Mouse (Mus musculus) cerebellum, adult 2 months (tissue): Measurements from ENCODE around the gene Kcnj4.

Experiments
- CTCF ChIP-seq: fragments of 200-500 bp; IDR thresholded peaks from 2 replicates; pipeline ENCODE4 v1.5.1; 2011; ENCODE audit warnings: low read depth, mild to moderate bottlenecking, control low read depth, low read length, moderate library complexity, borderline replicate concordance; ENCODE audit not compliant: insufficient read depth
- POLR2A ChIP-seq: fragments of 200-500 bp; IDR thresholded peaks from 2 replicates; pipeline ENCODE4 v1.6.1; 2011; ENCODE audit warnings: low read length, control low read depth, borderline replicate concordance; ENCODE audit not compliant: insufficient read depth

DNA sequence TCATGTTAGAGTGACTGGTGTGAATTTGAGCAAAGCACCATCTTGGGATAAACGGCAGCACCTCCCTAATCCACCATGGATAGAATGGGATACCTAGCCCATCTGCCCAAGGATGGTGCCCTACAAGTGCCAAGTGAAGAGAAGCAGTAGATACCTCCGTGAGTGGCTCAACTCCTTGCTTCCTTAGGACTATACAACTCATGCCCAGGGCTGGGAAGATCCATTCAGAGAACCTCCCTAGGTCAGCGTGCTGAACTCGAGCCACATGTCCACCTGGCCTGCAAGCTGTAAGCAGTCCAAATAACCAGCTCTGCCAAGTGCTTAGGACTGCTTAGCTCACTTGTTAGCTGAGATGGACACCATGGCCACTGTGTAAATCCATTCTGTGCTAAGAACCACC, 22.2 kb upstream of the Kcnj4 start:
- TF ChIP-seq POLR2A: no peak
- TF ChIP-seq CTCF: no peak
